Mouse (Mus musculus): ENCODE measurements around the gene Olfr1252.

- TF ChIP-seq CTCF (IDR thresholded peaks at IDR 0.05 in 2 of 3, conservative IDR thresholded peaks at IDR 0.05 in 1 of 3; ENCODE audit: control insufficient read depth in 1 of 3, insufficient read depth in 1 of 3, low read depth in 2 of 3, low read length in 3 of 3, poor library complexity in 1 of 3, severe bottlenecking in 1 of 3) (no peak), POLR2A (IDR thresholded peaks at IDR 0.05; ENCODE audit: control insufficient read depth in 1 of 2, insufficient read depth in 1 of 2, low read depth in 1 of 2, low read length in 2 of 2, poor library complexity in 1 of 2) (no peak), EP300 (IDR thresholded peaks at IDR 0.05; ENCODE audit: low read depth in 1 of 2, low read length in 2 of 2) (no peak), MEF2A (IDR thresholded peaks at IDR 0.05; ENCODE audit: extremely low read depth, insufficient replicate concordance, low read depth, low read length, poor library complexity, severe bottlenecking) (no peak), UBTF (IDR thresholded peaks at IDR 0.05; ENCODE audit: borderline replicate concordance, insufficient read depth, low read depth, low read length) (no peak), ETS1 (IDR thresholded peaks at IDR 0.05; ENCODE audit: low read depth, low read length) (no peak), USF2 (IDR thresholded peaks at IDR 0.05; ENCODE audit: borderline replicate concordance in 1 of 2, insufficient read depth in 1 of 2, low read depth in 1 of 2, low read length in 2 of 2) (no peak), MYB (IDR thresholded peaks at IDR 0.05; ENCODE audit: low read depth, low read length) (no peak), GATA1 (IDR thresholded peaks at IDR 0.05; ENCODE audit: low read depth, low read length) (no peak), SMC3 (IDR thresholded peaks at IDR 0.05; ENCODE audit: low read depth, low read length) (no peak), MAX (IDR thresholded peaks at IDR 0.05; ENCODE audit: low read length) (no peak), RCOR1 (IDR thresholded peaks at IDR 0.05; ENCODE audit: low read depth, low read length) (no peak)
Measured at GRCm38 (mm10) chr2:89691980-89692379, 32.8 kb downstream of the Olfr1252 start.

Data from MEL (cell line).